Mouse (Mus musculus) olfactory bulb, adult 2 months (tissue): ENCODE measurements at regions not wholly inside any gene's neighbourhood (a gene's known extent, or its start where the extent isn't known, plus 50 kb on each side); places are given as distances from the start of the nearest gene placed in this dataset.

Experiments
- CTCF ChIP-seq: fragments of 200-500 bp; IDR thresholded peaks from 2 replicates; pipeline ENCODE4 v1.5.1; 2012; ENCODE audit warnings: low read depth, mild to moderate bottlenecking, low read length, moderate library complexity; ENCODE audit not compliant: insufficient read depth
- POLR2A ChIP-seq: fragments of 200-500 bp; IDR thresholded peaks from 2 replicates; pipeline ENCODE4 v1.6.1; 2012; ENCODE audit warnings: mild to moderate bottlenecking, low read depth, low read length, moderate library complexity; ENCODE audit not compliant: insufficient read depth

DNA sequence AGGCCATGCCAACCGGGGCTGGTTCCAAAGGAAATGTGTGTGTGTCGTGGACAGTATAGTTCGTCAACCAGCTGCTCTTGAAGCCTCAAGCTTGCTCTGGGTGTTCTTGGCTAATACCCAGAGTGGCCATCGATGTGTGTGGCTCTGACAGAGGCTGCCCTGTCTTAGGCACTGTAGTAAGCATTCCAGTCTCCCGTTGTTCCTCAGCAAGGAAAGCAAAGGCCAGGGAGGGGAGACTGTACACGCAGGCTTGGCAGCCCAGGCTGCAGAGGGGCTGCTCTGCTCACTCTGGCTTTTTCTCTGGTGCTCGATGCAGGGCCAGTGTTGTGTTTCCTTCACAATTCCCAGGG is 106.1 kb upstream of the Unc5b start:
- TF ChIP-seq POLR2A (no peak), CTCF (no peak)
